Mouse (Mus musculus) layer of hippocampus, adult 18-20 months (tissue): ENCODE results near the gene Atp13a3. TPM values are rescaled to one million over a fixed set of nuclear protein-coding genes. Genes with fewer than 3 reads are reported as not detected.
"Not testable (repeated sequence)": the region's sequence is repeated elsewhere in the genome, so short reads cannot be mapped to it uniquely, and the experiment has no call there.

ENCODE experiments used
- DNase-seq, 2 experiments: peaks; one replicate each; pipeline ENCODE4 v3.0.0; 2022; ENCODE audit warnings: low spot score in 2 of 2
- total RNA-seq, 2 experiments: library from RNA; stranded (reverse); gene quantifications; 2 replicates each; pipeline ENCODE4 v1.2.3; 2021

Gene Atp13a3
- total RNA-seq, 2 experiments from 2014 or later = 71.5 to 72.9 TPM

DNA sequence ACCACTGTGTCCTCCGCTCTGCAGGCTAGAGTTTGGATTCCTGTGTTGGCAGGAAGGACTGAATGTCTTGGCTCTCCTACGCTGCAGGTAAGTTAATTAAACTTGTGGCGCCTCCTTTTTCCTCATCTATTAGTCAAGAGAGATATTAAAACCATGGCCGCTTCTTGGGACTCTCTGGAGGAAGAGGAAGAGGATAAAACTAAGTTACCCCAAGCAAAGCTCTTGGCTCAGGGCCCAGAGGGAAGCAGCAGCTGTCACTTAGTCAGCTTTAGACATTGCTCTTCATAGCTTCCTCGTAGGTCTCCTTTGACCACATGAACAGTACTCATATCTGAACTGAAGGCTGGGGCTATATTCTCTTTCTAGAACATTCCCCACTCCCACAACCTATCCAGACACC is 10.5 kb upstream of the Atp13a3 start:
- peak in 1 of 2 experiments; percentile 13 for DNase-seq

DNA sequence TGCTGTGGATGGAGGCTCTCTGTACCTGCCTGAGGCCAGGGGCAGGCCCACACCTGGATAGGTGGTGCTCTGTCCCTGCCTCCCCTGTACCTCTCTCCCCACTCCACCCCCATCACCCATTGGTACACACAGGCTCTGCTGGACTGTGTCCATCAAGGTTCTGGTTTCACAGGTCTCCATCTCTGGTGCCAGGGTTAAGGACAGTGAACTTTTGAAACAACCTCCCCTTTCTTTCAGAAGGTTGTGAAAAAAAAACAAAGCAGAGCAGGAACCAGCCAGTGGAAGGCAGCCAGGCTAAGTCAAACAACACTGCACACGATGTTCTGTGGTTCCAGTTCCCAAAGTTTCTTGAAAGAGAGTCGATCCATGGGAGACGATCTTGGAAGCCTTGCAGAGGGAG is 6.9 kb upstream of the Atp13a3 start:
- DNase-seq = no peak

DNA sequence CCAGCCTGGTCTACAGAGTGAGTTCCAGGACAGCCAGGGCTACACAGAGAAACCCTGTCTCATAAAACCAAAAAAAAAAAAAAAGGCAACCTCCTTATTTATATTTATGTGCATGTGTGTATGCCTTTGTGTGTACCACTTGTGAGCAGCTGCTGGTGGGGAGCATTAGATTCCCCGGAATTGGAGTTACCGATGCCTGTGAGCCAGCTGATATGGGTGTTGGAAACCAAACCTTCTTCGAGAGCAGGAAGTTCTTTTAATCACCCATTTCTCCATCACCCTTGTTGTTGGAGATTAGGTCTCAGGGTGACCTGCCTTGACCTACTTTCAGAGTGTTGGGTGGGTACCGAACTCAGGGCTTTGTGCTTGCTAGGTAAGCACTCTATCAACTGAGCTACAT is 5.1 kb upstream of the Atp13a3 start:
- no peak for DNase-seq

DNA sequence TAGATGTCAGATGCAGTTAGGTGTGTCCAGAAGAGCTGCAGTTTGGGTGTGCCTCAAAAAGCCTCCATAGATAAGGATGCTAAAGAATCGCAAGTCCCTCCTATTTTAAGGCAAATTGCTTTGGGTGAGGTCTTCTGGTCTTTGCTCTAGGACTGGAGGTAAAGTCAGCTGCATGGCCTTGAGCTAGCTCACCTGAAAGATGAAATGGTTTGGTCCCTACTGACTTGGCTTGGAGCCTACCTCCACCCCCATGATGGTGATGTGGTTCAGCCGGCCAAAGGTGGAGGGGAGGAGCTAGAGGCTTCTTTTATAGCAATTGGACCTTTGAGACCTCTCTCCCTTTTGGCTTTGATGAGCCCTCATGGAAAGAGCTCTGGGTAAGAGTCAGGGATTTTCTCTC is 1.7 kb upstream of the Atp13a3 start:
- DNase-seq = no peak

DNA sequence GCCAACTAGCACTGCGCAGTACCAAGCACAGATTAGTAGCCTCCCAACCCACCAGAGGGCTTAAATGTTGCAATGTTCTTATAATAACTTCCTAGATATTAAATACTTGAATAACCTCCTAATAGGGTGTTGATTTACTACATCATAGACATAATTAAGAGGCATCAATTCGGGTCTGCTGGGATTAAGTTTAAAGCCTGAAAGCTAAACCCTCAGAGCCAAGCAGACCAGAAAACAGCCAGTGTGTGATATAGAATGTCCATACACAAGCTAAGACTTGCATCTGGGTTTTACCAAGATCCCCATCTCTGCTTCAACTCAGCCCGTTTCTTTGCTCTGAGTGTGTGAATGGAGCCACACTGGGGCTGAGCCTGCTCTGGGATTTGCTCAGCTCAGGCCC is 2.2 kb downstream of the Atp13a3 start:
- no peak for DNase-seq

DNA sequence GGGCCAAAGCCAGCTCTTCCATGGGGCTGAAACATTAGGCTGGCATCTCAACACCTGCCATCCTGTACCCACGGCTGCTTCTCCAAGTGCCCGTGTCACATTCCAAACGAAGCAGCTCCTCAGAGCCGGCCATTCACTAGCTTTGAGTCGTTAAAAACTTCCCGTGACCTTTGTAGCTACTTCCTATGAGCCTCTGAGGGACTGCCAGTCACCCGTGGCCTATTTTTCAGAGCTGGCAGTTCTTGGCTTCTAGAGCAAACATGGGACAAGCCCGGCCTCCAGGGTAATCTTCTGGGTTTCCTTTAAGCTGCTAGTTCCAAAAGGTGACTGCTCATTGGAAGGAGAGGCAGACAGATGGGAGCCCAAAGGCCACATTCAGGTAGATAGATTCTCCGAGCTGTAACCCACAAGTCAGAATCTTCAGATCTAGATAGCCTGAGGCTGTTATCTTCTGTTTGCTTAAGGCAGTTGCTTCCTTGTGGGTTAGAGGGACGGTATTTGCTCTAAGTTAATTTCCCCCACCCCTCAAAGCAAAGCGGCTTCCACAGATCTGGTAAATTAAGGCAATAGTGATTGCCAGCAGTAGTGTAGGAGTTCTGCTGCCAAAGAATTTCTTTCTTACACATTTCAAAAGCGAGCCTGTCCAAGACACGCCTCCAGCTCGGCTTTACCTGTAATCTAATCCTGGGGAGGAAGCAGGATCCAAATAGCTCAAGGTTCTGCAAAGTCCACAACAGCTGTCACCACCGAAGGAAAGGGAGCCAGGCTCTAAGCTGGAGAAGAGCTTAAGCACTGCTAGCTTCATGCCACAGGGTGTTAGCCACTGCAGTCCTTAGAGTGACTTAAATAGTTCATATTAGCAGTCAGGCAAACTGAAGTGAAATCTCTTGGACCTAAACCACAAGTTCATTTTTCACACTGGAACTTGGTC is 8.4 kb downstream of the Atp13a3 start:
- no peak for DNase-seq

DNA sequence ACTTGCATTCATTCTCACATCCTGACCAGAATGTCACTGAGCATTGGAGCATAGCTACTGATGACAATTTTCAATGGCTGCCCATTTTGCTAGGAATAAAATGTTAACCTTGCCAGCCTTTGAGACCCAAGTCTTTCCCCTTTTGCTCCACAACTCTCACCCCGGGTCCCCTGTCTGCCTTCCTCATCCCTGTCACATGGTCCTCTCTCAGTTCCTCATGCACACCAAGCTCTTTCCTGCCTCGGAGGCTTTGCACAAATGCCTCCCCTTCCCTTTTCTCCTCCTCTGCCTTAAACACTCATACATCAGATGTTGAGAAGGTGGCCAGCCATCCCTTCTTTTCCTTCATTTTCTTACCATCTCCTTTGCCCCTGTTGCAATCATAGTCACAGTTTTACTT is 10.6 kb downstream of the Atp13a3 start:
- DNase-seq = no peak

DNA sequence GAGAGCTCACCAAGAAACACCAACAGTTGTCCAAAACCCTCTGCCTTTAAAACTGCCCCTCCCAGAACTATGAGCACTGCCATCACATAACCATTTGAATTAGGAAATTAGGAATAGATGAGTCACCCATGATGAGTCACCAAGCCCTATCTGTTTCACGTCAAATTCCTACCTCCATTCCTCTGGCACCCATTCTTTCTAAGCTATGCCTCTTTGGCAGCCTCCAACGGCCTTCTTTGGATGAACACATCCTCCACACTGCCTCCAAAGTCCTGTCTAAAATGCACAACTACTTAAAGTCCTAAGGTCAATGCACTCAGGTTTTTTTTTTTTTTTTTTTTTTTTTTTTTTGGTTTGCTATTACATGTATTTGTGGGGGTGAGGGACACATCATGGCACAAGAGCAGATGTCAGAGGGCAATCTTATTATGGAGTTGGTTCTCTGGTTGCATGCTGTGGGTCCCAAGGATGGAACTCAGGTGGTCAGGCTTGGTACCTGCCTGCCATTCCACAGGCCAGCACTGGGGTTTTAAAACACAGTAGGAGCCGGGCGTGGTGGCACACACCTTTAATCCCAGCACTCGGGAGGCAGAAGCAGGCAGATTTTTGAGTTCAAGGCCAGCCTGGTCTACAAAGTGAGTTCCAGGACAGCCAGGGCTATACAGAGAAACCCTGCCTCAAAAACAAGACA is 15.0 kb downstream of the Atp13a3 start:
- peak; percentile 11 to 39 for DNase-seq

DNA sequence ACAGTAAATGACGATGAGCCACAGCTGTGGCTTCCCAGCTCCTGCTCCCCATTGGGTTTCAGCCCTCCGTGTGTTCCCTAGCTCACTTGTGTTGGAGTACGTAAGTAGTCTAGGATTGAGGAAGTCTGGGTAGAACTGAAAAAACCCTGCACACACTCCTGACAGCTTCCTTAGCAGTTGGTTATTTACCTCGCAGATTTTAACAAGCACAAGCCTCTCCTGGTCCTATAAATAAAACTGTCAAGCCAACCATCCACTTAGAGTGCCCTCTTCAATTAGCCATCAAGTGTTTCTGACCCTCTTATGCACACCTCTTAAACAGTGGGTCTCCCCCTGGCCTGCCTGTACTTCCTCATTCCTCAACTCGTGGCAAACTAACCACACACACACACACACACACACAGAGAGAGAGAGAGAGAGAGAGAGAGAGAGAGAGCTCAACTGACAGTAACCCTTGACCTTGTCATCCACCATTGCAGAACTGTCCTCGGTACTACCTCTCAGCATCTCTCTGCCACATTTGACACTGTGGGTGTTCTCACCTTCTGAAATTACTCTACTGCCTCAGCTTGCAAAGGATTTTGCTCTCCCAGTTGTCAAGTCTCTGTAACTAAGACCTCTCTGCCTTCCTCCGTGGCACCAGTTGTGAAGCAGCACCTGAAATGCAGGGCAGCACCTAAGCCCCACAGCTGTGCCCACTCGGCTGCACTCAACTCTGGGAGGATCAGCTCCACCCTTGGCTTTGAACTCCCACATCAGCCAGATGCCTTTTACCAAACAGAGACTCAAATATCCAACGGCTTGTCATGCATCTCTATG is 15.7 kb downstream of the Atp13a3 start:
- DNase-seq = no peak

DNA sequence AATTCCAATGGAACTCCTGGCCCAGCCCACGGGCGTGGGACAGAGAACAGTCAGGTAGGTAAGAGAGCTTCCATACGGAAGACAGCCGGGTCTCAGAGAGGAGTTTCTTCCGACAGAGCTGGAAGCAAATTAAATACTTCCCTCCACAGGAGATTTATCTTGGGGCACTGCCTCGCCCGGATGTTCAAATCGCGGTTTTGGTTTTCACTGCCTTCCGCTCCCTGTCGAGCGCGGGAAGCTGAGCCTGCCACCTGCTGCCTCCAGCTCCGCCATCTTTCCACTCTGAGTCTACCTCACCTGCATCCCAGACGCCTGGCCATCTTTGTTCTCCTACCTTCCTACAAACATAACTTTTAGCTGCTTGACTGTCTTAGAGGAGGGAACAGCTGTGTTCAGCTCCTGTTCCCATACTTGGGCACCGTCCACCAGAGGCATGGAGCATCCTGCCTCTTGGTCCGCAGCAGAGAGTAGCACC is 16.5 kb downstream of the Atp13a3 start:
- DNase-seq = no peak

DNA sequence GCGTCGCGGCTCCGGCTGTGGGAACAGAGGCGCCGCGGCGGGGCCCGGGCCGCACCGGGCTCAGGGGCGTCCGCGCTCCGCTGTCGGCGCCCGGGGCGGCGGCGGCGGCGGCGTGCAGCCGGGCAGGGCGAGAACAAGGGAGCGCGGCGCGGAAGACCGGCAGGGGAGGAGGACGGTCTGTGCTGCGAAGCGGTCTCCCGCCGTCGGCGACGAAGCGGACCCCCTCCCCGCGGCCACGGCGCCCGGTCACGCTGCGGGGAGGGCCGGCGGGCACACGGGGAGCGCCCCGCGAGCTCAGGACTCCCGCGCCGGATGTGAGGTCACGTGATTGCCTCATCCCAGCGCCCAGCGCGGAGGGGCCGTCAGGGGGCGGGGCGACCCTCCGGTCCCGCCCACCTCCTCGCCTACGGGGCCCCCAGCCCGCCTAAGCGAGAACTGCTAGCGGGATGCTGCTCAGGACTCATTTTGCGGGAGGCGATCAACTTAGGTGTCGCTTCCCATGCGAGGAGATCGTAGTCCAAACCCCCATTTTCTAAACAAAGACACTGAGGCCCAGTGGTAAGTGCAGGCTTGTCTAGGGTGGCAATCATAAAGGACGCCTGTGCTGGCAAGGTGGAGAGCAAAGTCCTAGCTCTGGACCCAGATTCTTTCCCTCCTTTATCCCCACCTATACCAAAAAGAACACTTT is 17.1 kb downstream of the Atp13a3 start:
- DNase-seq = peak; percentile 85 to 92

DNA sequence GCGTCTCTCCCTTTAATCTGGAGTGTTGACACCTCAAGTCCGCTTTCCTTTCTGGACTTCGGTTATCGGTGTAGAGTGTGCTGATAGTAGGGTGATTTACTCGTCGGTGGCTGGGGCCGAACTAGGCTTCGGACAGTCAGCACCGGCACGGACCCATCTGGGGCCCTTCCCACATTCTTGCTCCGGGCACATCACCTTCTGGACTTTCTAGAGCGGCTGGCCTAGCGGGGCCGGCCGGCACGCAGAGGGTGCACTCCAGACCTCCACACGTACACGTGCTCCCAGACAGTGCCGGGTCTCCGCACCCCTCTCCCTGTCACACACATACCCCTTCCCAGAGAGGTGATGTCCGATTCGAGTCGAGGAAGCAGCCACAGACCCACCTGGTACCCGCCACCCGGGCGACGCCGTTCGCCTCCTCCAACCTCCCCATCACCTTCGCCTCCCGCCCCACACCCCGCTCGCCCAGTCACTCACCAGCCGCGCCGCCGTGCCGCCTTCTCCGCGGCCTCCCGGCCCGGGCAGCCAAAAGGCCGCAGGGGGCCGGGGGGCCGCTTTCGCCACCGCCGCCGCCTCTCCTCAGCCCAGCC is 17.8 kb downstream of the Atp13a3 start:
- peak; percentile 6 to 19 for DNase-seq

DNA sequence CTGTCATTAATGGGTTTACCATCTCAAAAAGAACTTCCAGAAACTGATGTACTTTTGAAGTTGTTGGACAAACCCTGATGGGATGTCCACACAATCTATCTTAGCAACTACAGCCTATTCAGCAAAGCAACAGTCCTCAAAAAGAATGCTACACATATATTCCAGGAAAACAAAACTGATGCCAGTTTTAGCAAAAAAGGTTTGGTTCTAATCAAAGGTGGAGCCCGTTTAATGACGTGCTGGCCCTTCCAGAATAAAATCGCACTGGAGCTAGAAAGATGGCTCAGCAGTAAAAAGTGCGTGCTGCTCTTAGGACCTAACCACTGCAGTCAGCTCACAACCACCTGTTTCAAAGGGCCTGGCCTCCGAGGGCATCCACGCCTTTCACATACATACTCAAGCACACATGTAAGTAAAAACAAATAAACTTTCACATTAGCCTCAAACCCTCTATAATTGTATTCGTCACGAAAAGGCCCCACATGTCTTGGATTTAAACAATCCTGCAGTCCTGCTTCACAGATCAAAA is 18.8 kb downstream of the Atp13a3 start:
- no peak for DNase-seq

DNA sequence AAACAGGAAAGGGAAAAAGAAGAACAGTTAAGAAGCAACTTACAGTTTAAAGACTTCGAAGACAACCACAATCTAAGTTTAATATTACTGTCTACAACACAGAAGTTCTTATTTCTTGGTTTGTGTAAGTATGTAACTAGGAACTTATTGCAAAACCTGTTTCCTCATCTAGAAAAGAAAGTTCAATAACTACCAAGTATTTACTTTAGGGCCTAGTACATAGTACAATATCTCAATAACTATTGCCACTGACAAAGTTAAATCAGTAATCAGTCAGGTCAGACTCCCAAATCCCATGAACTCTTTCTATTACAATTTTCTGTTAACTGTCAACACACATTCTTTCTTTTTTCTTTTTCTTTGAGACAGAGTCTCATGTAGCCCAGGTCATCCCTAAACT is 20.2 kb downstream of the Atp13a3 start:
- no peak for DNase-seq

DNA sequence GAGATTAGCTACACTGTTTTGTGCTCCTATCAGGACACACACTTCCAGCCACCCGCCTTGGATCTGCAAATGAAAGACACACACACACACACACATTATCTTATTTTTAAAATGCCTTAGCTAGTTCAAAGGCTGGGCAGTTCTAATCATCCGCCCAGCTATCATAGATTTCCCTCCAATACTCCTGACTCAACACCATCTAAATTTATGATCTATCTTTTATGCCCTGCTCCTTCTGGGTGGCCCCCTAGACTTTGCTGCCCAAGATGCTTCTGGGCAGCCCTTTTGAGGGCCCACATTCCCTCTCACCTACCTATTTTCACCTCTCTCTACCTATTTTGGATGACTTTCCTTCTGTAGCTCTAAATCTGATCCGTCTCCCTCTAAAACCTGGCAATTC is 29.5 kb downstream of the Atp13a3 start:
- DNase-seq = no peak

DNA sequence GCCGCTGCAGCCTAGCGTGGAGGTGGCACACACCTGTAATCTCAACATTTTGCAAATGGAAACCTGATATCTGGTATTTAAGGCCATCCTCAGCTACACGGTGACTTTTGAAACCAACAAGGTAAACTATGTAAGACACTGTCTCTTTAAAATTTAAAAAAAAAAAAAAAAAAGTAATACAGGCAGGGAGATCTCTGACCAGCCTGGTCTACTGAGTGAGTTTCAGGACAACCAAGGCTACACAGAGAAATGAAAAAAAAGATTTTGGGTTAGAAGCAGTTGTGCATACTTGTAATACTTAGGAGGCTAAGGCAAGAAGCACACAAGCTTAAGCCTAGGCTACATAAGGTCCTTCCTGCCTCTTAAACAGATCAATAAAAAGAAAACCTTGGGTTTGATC is 30.8 kb downstream of the Atp13a3 start:
- DNase-seq = no peak

DNA sequence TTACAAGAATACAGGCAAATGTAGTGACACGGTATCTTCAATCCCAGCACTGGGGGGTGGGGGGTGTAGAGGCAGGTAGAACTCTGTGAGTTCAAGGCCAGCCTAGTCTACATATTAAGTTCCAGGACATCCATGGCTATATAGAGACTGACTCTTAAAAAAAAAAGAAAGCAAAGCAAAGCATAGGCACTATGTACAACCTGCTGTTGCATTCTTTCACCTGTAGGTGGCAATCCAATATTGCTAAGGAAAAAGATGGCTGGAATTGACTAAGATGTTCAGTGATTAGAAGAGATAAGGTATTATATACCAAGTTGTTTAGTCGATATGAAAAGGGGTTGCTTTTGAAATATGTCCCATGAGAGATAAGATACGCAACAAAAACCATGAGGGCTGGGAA is 31.5 kb downstream of the Atp13a3 start:
- DNase-seq = peak in 1 of 2 experiments; percentile 72

DNA sequence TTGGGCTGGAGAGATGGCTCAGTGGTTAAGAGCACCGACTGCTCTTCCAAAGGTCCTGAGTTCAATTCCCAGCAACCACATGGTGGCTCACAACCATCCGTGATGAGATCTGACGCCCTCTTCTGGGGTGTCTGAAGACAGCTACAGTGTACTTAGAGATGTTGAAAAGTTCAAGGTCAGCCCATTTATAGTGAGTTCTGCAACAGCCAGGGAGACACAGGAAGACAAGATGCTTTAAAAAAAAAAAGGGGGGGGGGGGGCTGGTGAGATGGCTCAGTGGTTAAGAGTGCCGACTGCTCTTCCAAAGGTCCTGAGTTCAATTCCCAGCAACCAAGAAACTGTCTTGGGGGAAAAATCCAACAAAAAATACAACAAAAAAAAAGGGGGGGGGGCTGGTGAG is 32.5 kb downstream of the Atp13a3 start:
- DNase-seq = not testable (repeated sequence)

DNA sequence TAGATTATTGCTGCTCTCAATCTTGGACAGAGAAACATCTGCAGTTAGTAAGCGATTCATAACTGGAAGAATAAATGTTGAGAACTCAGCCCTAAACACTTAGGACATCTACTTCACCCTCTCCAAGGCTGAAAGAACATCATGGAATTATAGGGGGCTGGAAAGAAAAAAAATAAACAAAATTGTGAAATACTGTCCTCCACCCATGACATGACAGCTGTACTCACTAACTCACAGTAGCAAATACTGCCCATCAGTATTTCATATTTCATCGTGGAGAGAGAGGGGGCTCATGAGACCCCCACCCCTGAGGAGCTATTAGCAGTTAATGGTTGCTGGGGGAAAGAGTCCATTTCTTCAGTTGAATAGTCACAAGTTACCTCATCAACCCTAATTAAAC is 38.4 kb downstream of the Atp13a3 start:
- DNase-seq = no peak

DNA sequence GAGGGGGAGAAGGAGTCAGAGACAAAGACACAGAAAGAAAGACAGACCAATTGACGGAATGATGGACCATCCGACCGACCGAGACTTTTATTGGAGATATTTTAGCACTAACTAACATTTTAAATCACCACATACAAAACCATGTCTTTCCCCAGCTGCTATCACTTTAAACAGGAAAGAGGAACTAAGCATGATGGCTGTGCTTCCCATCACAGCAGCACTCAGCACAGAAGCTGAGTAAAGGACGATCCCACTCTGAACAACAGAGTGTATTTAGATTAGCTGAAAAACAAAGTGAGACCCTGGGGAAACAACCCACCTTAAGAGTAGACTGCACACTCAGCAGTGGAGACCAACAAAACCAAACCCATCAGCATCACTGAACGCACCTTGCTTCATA is 41.2 kb downstream of the Atp13a3 start:
- no peak for DNase-seq
